Mouse (Mus musculus) hindbrain, embryonic 11.5 days (tissue): ENCODE data around the gene Olfr832. TPM values are rescaled to one million over a fixed set of nuclear protein-coding genes. Genes with fewer than 3 reads are reported as not detected.
"Not testable (repeated sequence)": the region's sequence is repeated elsewhere in the genome, so short reads cannot be mapped to it uniquely, and the experiment has no call there.

Source experiments
- ATAC-seq: fragments of 200-750 bp; cut with Nextera tagmentation; 2 replicates; pipeline ENCODE4 v1.8.0; 2017; ENCODE audit warnings: mild to moderate bottlenecking, moderate TSS enrichment, moderate library complexity; ENCODE audit not compliant: low FRiP score
- DNase-seq: peaks from one replicate; pipeline ENCODE4 v3.0.0-alpha.2; 2015; ENCODE audit warnings: low spot score
- H3K27ac ChIP-seq: fragments of 300-500 bp; sonication (generic); 2 replicates; pipeline ENCODE4 v1.5.1; 2014; ENCODE audit warnings: mild to moderate bottlenecking, low read depth, low read length
- H3K27me3 ChIP-seq: fragments of 300-500 bp; sonication (generic); 2 replicates; pipeline ENCODE4 v1.6.1; 2014; ENCODE audit warnings: mild to moderate bottlenecking, low read length, moderate library complexity, mixed read lengths; ENCODE audit not compliant: control insufficient read depth, insufficient read depth
- H3K36me3 ChIP-seq: fragments of 300-500 bp; sonication (generic); 2 replicates; pipeline ENCODE4 v1.6.1; 2014; ENCODE audit warnings: mild to moderate bottlenecking, low read length, moderate library complexity, mixed read lengths; ENCODE audit not compliant: control insufficient read depth, insufficient read depth
- H3K4me1 ChIP-seq: fragments of 300-500 bp; sonication (generic); replicated peaks from 2 replicates; pipeline ENCODE4 v1.6.1; 2014; ENCODE audit warnings: low read length, mixed read lengths; ENCODE audit not compliant: control insufficient read depth, insufficient read depth
- H3K4me2 ChIP-seq: fragments of 300-500 bp; sonication (generic); replicated peaks from 2 replicates; pipeline ENCODE4 v1.6.1; 2014; ENCODE audit warnings: mild to moderate bottlenecking, low read depth, low read length
- H3K4me3 ChIP-seq: fragments of 300-500 bp; sonication (generic); 2 replicates; pipeline ENCODE4 v1.5.1; 2014; ENCODE audit warnings: low read depth, low read length
- H3K9ac ChIP-seq: fragments of 300-500 bp; sonication (generic); 2 replicates; pipeline ENCODE4 v1.6.1; 2014; ENCODE audit warnings: low read depth, low read length
- H3K9me3 ChIP-seq: fragments of 300-500 bp; sonication (generic); 2 replicates; pipeline ENCODE4 v1.6.1; 2016; ENCODE audit warnings: low read length; ENCODE audit not compliant: control insufficient read depth
- WGBS: fragments of 180-500 bp; shearing (Covaris S2); extraction: QIAGEN DNeasy Blood & Tissue Kit; methylation state at CpG from one replicate; pipeline ENCODE4 v1.1.7; 2014; 5-methylcytosine and 5-hydroxymethylcytosine counted together
- polyA plus RNA-seq: library from polyadenylated mRNA; unstranded; fragments of >200 nt; fragmentation: Nextera tagmentation; extraction: Ambion mirVana; gene quantifications from 2 replicates; pipeline ENCODE4 v1.2.1, GENCODE M21; 2014

The Olfr832 gene
- not detected in 2 replicates for polyA plus RNA-seq

DNA sequence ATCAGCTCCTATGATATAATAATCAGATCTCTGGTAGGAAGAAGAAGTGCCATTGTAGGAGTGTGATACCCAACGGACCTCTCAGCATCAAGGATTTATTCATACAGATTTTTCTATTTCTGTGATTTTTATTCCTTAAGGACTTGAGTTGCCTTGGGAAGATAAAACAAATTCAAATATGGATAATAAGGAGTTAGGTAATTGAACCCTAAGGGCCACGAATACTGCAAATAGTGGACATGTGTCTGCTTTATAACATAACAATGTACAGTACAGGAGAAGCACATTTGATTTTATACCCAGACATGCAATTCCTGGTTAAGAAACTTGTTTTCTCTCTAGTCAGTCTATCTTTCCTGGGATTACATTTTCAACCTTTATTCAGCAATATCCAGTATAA lies at the start of gene Olfr832:
Gene Olfr832, plus strand, starts transcription at position 301 of the 400 bp plus-strand sequence.
- H3K27me3 ChIP-seq, H3K4me2 ChIP-seq, H3K4me1 ChIP-seq, H3K9me3 ChIP-seq, DNase-seq, H3K36me3 ChIP-seq, H3K9ac ChIP-seq, ATAC-seq, H3K27ac ChIP-seq, H3K4me3 ChIP-seq: not testable (repeated sequence)
- WGBS: 96% methylated on average over 2 of the region's 2 CpGs

DNA sequence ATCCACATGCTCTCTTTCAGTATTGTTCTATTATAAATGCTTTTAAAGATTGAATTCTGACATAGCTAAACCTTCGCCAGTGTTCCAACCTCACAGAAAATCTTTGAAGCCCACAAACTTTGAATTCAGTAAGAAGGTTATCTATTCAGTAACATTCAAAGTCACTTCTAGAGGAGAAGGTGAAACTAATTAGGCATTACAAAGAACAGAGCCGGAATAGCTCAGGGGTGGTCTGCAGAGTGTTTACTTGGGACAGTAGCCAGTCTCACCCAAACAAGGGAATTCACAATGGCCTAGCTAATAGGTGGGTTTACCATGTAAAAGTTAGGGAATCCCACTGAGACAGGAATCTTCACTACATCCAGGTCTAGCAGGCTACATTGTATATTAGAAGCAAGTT lies 29.2 kb upstream of the Olfr832 start:
- not testable (repeated sequence) for H3K27me3 ChIP-seq, ATAC-seq, H3K36me3 ChIP-seq, H3K9ac ChIP-seq, H3K27ac ChIP-seq, H3K4me3 ChIP-seq, H3K9me3 ChIP-seq, H3K4me2 ChIP-seq, DNase-seq, H3K4me1 ChIP-seq
- WGBS: 79% methylated on average over 2 of the region's 2 CpGs

DNA sequence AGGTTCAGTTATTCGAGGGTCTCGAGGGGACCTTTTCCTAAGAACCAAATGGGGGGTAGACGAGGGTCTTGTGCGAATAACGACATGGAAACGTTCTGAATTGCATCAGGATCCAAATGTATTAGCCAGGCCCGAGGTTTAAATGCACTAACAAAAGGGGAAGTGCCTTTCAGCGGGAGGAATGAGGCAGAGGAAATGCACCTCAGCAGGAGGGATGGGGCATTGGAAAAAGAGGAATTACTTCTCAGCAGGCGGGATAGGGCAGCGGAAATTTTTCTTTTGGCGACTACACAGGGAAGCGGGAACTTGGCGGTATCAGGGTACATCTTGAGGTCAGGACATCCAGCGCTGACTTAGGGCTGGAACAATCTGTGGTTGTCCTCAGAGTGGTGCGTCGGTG lies 9.0 kb upstream of the Olfr832 start:
- ATAC-seq, H3K4me2 ChIP-seq, DNase-seq, H3K36me3 ChIP-seq, H3K9ac ChIP-seq, H3K27ac ChIP-seq, H3K27me3 ChIP-seq, H3K9me3 ChIP-seq, H3K4me3 ChIP-seq, H3K4me1 ChIP-seq: not testable (repeated sequence)
- WGBS: 84% methylated on average over 16 of the region's 16 CpGs

DNA sequence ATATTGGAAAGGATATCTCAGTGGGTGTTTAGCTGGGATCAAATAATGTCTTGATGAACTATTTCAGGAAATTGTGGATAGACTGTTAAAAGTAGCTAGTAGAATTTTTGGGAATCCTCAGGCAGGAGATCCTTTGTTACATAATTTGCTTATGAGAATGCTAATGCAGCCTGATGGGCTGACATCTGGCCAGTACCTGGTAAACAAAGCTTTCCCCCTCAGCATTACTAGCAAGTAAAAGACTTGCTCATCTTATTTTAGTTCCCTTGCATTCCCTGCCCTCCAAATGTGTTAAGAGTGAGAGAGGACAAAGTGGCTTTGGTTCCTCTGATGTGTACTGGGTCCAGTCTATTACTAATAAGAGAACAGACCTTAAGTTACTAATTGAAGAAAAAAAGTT lies 25.1 kb downstream of the Olfr832 start:
- H3K9ac ChIP-seq: no peak overlapping the region
- no peak for ATAC-seq

DNA sequence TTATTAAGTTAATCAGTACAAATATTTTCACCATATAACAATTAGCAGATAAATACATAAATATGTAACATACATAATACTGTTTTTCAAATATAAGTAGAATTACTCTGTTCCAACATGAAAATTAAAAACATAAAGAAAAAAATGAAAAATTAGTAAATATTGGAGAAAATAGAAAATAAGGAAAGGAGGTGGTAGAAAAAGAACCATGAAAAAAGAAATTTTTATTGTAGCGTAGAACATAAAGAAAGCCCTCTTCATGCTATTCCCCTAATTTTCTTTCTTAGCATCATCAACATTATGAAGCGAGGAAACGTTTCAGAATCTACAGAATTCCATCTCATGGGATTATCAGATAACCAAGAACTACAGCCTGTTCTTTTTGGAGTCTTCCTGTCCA lies 50.8 kb downstream of the Olfr832 start, which contains the start of gene Olfr834:
Gene Olfr834, plus strand, starts transcription at position 301 of the 400 bp plus-strand sequence.
- Histone ChIP-seq H3K27me3 (no peaks in the 10 kb centered on the region), H3K4me2 (no peak within 1 kb of the TSS), H3K9ac (no peak within 1 kb of the TSS), H3K9me3 (no peaks in the 10 kb centered on the region), H3K4me3 (no peak within 1 kb of the TSS), H3K36me3 (no peaks in the 10 kb centered on the region), H3K4me1 (no peaks in the 10 kb centered on the region), H3K27ac (no peak within 1 kb of the TSS)
- ATAC-seq (no peak), DNase-seq (no peak)
- 84% methylated on average over 3 of the region's 3 CpGs for WGBS

More for the DNA sequence above, 25.1 kb downstream of the Olfr832 start:
- H3K9me3 ChIP-seq: no peaks in the 10 kb centered on the region
- DNase-seq: no peak
- no peak overlapping the region for H3K4me3 ChIP-seq
- no peak overlapping the region for H3K4me2 ChIP-seq
- H3K36me3 ChIP-seq: no peaks in the 10 kb centered on the region
- no peak overlapping the region for H3K27ac ChIP-seq
- no peaks in the 10 kb centered on the region for H3K27me3 ChIP-seq
- H3K4me1 ChIP-seq: no peaks in the 10 kb centered on the region

Other genes with a start within 250 kb of the Olfr832 start
- not detected in 2 replicates for gene Olfr24, start 173.1 kb upstream of the Olfr832 start, polyA plus RNA-seq
- not detected in 2 replicates for gene Olfr828, start 117.6 kb upstream of the Olfr832 start, polyA plus RNA-seq
- gene Olfr829, start 82.2 kb upstream of the Olfr832 start, polyA plus RNA-seq: not detected in 2 replicates
- not detected in 2 replicates for gene Olfr830, start 62.4 kb upstream of the Olfr832 start, polyA plus RNA-seq
- gene Olfr834, start 50.9 kb downstream of the Olfr832 start, polyA plus RNA-seq: not detected in 2 replicates
- gene Olfr835, start 95.6 kb downstream of the Olfr832 start, polyA plus RNA-seq: not detected in 2 replicates
- gene Olfr836, start 183.3 kb downstream of the Olfr832 start, polyA plus RNA-seq: not detected in 2 replicates
- not detected in 2 replicates for gene Olfr837, start 199.2 kb downstream of the Olfr832 start, polyA plus RNA-seq
- not detected in 2 replicates for gene Olfr839-ps1, start 240.2 kb downstream of the Olfr832 start, polyA plus RNA-seq